Mouse (Mus musculus) urinary bladder, adult 18-20 months (tissue): Measurements from ENCODE around the gene Ilf2.

Experiments
- DNase-seq, 2 experiments: peaks; one replicate each; pipeline ENCODE4 v3.0.0; 2022; ENCODE audit warnings: low spot score in 2 of 2, mixed read lengths in 2 of 2

Ilf2 gene

DNA sequence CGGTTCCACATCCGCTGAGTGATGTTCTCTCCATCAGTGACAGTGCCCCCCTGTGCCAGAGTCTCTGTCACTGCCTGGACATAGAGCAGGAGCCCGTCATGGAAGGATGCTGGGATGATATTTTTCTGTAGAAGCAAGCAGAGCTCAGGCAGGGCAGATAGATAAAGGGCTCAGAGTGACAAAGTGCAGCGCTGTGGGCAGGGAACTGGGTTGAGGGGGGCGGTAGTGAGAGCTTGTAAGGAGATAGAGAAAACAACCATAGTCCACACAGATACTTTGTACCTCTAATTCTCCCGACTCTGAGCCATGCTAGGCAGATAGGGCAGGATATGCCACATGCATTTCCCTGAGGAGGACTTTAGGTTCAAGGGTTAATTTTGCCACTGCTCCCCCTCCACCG lies 13.3 kb upstream of the Ilf2 start:
- DNase-seq = no peak

DNA sequence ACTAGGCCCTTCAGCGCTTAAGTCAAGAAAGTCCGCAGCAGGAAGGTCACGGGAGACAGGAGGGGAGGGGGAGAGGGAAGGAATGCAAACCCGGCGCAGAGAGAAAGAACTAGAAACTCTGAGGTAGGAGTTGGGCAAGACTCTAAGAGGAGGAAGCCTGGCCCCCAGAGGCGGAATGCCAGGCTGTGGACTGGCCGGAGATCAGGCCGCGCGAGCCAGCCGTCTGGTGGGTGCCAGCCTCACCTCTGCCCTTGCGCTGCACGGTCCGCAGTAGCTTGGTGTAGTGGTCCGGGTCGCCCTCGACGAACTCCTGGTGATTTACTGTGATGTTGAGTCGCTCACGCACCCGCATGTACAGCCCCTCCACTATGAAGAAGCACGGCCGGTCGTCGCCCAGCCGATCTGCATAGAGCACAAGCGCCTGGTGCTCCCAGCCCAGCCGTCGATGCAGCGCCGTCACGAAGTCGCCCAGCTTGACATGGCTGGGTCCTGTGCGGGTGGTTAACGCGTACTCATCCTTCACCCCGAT lies 11.3 kb upstream of the Ilf2 start:
- DNase-seq = peak in 1 of 2 experiments; percentile 25

DNA sequence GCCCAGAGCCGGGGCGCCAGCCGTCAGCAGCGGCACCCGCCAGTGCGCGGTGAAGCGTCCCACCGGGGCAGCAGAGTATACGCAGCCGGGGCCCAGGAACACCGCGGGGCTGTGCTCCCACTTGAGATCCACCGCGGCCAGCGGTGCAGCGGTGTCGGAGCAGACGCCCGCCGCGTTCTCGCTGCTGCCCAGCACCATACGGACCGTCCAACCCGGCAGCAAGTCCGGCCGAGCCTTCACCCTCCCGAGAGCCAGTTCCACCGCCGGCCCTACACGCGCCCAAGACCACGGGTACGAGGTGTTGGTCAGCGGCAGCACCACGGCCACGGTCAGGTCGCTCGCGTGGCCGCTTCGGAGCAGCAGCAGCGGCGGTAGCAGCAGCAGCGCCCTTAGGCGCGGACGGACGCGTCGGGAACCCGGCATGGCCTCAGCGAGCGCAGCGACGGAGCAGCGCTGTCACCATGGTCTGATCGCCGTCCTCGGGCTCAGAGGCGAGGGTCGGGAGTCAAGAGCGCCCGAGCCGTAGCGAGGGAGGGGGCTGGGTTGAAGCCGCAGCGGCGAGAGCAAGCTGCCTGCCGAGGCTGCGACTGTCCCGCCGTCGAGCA lies 10.7 kb upstream of the Ilf2 start:
- peak; percentile 15 to 49 for DNase-seq

DNA sequence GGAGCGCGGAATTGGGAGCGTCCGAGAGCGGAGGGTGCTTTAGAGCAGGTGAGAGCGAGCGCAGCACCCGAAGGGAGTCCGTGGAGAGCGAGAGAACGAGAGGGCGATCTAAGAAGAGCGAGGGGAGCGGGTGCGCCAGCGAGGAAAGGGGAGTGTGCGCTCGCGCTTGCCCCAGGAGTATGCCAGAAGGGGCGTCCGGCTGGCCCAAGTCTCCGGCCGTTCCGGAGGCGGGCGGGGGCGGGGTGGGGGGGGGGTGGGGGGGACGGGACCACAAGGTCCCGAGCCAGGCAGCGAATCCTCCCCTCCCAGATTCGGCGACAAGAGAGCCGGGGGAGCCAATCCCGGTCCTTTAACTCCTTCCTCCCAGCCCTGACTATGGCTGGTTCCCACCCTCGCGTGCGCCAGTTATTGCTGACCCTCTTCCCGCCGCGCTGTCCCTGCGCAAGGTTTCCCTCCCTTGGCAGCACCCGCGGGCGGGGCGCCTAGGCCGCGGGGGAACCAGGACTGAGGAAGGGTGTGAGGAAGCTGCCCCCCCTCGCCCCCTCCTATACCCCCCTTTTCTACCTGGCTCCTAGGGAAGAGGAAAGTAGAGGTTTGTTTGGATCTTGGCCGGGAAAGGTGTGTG lies 10.1 kb upstream of the Ilf2 start, which contains the start of gene Npr1:
TSS of gene Npr1 (minus strand) at position 181 of the 625 bp plus-strand sequence.
- peak; percentile 31 for DNase-seq

DNA sequence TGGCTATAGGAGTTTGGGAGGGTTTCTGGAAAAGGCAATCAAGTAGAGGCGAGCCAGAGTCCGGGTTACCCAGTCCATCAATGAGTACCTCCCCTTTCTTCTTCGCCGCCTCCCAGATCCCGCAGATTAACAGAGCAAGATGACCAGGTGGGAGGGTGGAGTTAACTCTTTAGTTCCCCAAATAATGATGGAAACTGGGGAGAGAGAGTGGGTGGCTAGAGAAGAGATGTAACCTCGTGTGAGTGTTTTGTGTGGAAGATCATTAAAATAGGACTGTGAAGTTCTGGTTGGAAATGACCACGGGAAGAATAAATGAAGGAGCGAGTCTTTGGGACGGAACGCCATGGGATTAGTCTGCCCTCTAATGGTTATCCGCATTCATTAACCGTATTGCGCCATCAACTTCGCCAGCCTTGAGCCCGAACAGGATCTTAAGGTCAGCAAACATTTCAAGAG lies 9.6 kb upstream of the Ilf2 start:
- DNase-seq = peak; percentile 25 to 54

DNA sequence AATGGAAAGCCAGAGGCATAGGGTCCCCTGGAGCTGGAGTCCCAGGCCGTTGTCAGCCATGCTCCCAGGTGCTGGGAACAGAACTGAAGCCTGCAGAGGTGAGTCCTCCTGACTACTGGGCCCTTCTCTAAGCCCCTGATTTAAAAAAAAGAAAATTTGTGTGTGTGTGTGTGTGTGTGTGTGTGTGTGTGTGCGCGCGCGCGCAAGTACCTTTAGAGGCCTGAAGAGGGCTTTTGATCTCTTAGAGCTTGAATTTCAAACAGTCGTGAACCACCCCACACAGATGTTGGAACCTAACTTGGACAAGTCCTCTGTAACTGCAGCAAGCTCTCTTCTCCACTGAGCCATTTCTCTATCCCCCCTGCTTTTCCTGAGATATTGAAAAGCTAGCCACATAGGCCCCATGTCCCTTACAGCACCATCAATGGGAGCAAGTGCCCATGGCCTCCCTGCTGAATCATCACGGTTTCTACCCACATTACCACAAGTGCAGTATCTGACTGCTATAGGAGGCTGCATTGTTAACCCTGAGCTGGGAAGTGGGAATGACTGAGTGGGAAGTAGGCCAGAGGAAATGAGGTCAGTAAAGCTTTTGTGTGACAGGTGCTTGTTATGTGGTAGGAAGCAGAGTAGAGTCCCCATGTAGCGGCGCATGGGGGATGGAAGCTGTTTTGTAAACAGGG lies 8.2 kb upstream of the Ilf2 start:
- DNase-seq = no peak

DNA sequence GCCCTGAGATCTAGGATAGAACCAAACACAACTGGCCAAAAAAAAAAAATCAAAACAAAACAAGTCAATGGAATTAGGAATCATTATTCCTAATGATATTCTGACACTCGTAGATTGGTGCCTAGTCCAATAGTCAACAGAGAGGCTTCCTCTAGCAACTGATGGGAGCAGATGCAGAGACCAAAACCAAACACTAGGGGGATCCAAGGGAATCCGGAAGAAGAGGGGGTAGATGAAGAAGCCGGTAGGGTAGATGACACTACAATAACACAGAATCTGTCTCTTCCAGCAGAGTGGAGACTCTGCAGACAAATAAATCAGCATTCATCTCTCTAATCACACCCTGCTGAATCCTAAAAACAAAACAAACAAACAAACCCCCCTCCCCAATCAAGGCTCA lies 3.7 kb upstream of the Ilf2 start:
- no peak for DNase-seq

DNA sequence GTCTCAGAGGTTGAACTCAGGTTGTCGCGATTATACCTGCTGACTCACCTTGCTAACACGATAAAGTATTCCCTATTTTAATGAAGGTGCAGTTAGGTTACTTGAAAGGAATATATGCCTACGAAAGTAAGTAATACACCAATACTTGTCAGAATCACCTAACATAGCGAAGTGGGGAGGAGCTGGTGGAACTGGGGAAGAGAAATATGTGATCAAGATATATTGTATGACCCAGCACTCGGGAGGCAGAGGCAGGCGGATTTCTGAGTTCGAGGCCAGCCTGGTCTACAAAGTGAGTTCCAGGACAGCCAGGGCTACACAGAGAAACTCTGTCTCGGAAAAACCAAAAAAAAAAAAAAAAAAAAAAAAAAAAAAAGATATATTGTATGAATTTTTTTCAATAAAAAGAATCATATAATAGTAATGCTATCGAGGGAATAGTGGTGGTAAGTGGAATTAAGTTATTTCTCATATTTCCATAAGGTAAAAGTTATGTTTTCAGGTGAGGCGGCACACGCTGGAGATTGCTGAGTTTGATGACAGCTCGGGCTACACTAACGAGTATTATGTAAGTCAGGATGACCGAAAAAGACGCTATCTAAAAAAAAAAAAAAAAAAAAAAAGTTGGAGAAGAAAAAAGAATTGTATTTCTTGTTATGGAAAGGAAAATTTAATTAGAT lies 635 bp upstream of the Ilf2 start:
- no peak for DNase-seq

DNA sequence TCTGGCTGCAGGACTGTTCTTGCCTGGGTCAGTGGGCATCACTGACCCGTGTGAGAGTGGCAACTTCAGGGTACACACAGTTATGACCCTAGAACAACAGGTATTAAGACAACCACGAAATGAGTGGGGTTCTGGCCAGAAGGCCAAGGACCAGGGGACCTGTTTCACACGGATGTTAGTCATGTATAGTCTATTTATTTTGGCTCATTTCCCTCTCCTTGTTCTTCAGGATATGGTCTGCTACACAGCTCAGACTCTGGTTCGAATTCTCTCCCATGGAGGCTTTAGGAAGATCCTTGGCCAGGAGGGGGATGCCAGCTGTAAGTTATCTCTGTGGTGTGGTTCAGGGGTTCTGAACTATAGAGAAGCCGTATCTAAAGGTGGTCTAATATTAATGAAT lies 11.1 kb downstream of the Ilf2 start:
- DNase-seq = no peak

DNA sequence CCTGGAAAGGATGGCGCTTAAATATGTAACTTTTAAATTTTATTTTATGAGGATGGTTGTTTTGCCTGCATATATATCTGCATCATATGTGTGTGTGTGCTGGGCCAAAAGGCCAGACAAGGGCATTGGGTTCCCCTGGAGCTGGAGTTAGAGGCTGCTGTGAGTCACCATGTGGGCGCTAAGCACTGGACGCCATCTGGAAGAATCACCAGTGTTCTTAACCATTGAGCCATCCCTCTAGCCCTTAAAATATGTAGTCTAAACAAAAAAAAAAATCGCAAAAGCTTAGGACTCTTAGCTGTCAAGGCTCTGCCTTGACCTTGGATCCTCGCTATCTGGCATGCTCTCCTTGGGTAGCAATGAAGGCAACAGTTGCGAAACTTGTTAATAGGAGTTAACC lies 12.7 kb downstream of the Ilf2 start:
- no peak for DNase-seq

DNA sequence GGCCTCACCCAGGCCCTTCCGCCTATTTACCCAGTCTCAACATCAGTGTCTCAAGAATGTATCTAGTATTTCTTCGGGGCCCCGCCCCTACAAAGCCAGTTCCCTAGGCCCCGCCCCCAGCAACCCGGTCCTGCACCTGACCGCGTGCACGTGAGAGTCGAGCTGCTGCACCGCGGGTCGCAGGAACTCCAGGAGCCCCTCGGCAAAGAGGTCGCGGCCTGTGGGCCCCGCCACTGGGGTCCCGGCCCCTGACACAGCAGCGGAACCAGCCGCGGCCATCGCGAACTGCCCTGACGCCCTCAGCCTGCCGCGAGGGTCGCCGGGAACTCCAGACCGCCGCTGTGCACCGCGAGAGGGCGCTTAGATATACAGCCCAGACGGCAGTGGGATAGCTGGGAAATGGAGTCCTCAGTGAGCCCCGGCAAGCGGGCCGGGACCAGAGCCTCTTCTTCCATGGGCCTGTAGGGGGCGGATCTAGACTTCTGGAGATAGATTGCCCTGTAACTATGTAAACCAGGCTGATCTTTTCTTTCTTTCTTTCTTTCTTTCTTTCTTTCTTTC lies 14.8 kb downstream of the Ilf2 start, which contains the start of gene Snapin:
TSS of gene Snapin (minus strand) at position 338 of the 561 bp plus-strand sequence.
- peak; percentile 92 to 95 for DNase-seq

DNA sequence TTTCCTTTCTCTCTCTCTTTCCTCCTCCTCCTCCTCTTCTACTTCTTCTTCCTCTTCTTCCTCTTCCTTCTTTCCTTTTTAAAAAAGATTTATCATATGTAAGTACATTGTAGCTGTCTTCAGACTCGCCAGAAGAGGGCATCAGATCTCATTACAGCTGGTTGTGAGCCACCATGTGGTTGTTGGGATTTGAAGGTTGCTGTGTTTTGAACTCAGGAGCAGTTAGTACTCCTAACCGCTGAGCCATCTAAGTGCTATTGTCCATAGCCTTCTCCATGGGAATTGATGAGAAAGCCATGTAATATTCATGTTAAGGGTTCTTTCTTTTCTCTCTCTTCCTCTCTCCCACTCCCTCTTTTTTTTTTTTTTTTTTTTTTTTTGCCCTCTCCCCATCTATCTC lies 15.4 kb downstream of the Ilf2 start:
- no peak for DNase-seq

DNA sequence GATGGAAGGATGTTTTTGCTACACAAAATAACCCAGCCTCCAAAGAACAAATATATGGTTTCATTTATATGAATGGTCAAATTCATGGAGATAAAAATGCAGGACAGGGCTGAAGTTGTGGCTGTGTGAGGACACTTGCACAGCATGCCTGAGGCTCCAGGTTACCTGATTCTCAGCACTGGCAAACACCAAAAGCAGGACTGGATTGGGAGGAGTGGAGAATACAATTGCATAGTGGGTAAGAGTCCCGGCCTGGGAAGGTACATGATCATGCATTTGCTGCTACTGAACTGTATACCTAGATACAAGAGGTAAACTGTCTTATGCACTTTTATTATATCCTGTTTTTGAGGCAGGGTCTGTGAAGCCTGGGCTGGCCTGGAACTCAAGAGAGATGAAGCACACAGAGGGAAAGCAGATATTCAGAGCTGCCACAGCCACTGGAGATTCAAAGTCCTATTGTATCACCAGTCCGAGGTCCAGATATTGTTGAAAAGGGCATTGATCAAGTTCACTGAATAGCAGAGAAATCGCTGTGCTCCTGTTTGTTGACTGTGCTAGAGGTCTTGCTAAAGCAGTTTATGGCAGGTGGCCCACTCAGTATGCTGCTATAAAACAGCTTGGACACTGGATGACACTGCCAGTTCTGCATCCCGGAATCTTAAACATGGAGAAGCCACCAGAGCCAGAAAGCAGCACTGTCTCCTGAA lies 18.1 kb downstream of the Ilf2 start:
- no peak for DNase-seq

DNA sequence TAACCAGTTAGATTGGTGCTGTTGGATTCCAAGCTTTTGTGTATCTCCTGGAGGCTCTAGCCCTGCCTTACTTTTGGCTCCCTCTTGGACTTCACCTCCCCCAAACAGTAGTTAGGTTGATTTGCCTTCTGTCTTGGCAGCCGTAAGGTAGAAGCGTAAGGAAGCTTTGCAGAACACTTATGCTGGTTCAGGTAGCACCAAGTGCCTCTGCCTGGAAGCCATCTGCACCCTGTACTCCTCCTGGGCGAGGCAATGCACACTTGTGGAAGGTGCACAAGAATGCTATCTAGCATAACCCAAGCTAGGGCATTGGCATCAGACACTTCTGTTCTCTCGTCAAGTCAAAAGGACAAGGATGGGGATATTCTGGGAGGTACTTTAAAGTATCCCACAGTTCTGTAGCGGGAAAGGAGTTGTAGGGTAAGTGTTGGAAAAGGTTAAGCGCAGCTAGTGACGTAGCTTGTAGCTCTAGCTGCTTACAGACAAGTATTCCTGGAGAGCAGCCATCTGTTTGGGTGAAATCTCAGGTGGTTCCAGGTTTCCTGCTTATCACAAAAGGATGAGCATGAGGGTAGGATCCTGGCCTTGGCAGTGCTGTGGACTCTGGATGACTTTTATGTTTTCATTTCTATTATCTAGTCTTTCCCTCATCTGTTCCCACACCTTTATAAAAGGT lies 20.1 kb downstream of the Ilf2 start:
- no peak for DNase-seq

DNA sequence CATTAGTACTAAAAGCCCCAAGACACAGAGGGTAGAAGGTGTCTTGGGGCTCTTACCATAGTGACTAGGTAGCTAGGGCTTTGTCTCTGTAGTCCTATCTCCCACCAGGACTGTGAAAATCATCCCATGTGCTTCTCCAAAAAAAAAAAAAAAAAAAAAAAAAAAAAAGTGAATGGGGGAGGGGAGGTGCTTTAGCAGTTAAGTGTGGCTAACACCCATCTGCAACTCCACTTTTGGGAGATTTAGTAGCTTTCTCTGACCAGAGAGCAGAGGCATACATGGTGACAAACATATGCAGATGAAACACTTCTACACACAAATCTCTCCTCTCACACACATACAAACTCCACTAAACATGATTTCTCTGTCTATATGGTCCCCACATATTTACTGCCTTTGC lies 21.7 kb downstream of the Ilf2 start:
- no peak for DNase-seq

DNA sequence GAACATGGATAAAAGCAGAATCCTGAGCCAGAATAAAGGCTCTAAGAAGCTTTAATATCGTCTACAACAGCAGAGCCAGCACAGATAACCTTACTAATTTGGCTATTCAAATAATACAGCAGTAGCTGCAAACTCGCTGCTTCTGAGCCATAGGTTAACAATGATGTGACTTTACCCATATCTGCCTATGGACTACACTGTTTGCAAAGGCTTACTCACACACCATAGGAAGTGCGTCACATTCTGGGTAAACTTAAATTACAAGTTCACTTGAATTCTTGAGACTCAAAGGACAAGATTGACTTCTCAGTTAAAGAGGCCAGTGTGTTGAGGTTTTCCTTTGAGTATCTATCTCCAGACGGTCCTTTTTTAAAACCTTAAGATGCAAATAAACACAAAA lies 27.5 kb downstream of the Ilf2 start:
- no peak for DNase-seq

DNA sequence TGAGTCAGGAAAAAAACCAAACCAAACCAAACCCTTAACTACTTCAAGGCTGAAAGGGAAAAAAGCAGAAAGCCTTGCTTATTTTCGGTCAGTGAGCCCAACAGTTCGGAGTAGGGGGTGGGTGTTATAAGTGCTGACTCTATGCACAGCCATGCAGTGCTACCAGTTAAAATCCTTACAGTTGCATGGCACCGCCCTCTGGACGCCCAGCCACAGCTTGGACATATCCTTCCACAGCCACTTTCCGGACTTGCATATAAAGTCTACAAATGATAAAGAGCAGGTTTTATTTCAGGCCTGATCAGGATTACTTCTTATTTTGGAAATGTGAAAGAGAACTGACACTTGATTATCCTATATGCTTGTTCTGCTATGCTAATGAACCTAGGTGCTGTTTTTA lies 29.3 kb downstream of the Ilf2 start:
- no peak for DNase-seq

DNA sequence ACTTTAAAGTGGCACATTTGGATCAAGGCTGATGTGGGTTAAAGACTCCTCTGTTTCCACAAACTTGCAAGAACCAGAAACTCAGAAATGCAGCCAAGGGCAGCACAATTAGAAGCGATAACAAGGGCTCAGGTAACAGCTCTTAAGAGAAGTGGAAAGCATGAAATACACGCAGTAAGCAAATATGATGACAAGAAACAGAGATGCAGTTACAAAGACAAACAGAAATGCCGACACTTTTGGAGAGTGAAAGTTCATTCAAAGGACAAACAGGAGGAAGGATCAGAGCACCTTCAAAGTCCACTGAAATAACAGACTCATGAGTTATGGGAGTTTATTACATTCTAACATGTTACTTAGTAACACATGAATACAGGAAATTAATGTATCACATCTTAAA lies 30.4 kb downstream of the Ilf2 start:
- DNase-seq = no peak

DNA sequence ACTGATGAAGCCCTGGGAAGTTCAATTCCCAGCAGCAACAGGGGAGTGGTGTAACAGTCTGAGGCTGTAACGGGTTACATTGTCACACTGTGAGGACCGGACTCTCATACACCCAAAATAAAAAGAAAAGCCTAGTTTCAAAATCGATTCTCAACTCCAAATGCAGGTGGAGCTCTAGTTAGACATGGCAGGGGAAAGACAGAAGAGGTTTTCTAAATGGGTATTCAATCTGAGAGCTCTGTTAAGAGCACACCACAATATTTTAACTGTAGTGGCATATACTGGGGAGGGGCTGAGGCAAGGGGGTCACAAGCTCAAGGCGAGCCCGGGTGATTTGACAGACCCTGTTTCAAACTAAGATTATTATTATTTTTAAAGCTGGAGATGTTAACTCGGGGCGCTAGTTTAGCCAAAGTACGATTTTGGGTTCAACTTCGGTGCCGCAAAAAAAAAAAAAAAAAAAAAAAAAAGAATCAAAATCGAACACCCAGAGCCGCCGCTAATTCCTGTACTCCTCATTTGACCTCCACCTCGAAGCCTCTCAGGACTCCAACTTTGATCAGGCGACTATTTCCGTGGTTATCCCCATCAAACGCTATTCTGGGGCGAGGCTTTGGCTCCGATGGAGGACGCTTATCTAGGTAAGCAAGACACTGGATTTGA lies 32.5 kb downstream of the Ilf2 start:
- no peak for DNase-seq
